Mouse (Mus musculus) embryonic facial prominence, embryonic 13.5 days (tissue): ENCODE data around the gene Mpped2. TPM values are rescaled to one million over a fixed set of nuclear protein-coding genes. Genes with fewer than 3 reads are reported as not detected.
A peak's percentile ranks its signal among the peaks of the same experiment; 100 is the strongest.

Experiments used
- ATAC-seq: fragments of 200-750 bp; cut with Nextera tagmentation; 2 replicates; pipeline ENCODE4 v1.8.0; 2017; ENCODE audit warnings: low read depth; ENCODE audit not compliant: insufficient number of reproducible peaks, insufficient read depth, low FRiP score, low TSS enrichment
- H3K27ac ChIP-seq: fragments of 300-500 bp; sonication (generic); 2 replicates; pipeline ENCODE4 v1.5.1; 2015; ENCODE audit warnings: moderate library complexity, mild to moderate bottlenecking, inconsistent platforms
- H3K27me3 ChIP-seq: fragments of 300-500 bp; sonication (generic); 2 replicates; pipeline ENCODE4 v1.6.1; 2015; ENCODE audit warnings: mild to moderate bottlenecking, inconsistent platforms
- H3K36me3 ChIP-seq: fragments of 300-500 bp; sonication (generic); 2 replicates; pipeline ENCODE4 v1.6.1; 2015; ENCODE audit warnings: mild to moderate bottlenecking, inconsistent platforms
- H3K4me1 ChIP-seq: fragments of 300-500 bp; sonication (generic); 2 replicates; pipeline ENCODE4 v1.6.1; 2015; ENCODE audit warnings: inconsistent platforms
- H3K4me2 ChIP-seq: fragments of 300-500 bp; sonication (generic); 2 replicates; pipeline ENCODE4 v1.6.1; 2015; ENCODE audit warnings: moderate library complexity, mild to moderate bottlenecking, inconsistent platforms
- H3K4me3 ChIP-seq: fragments of 300-500 bp; sonication (generic); 2 replicates; pipeline ENCODE4 v1.5.1; 2015; ENCODE audit warnings: mild to moderate bottlenecking, inconsistent platforms
- H3K9ac ChIP-seq: fragments of 300-500 bp; sonication (generic); 2 replicates; pipeline ENCODE4 v1.6.1; 2015; ENCODE audit warnings: mild to moderate bottlenecking, inconsistent platforms
- H3K9me3 ChIP-seq: fragments of 300-500 bp; sonication (generic); 2 replicates; pipeline ENCODE4 v1.6.1; 2016; ENCODE audit warnings: inconsistent platforms
- WGBS: fragments of 180-500 bp; shearing (Covaris S2); methylation state at CpG from one replicate; pipeline ENCODE4 v1.1.7; 2015; ENCODE audit warnings: mixed read lengths; 5-methylcytosine and 5-hydroxymethylcytosine counted together
- polyA plus RNA-seq: library from polyadenylated mRNA; unstranded; fragments of >200 nt; fragmentation: Nextera tagmentation; extraction: Ambion mirVana; gene quantifications from 2 replicates; pipeline ENCODE4 v1.2.1, GENCODE M21; 2015

The Mpped2 gene
- polyA plus RNA-seq, 1 experiment from 2014 or later: 115 TPM

GRCm38 (mm10) chr2:106781181-106782179 is 88.4 kb downstream of the Mpped2 start:
- Histone ChIP-seq H3K9me3 (no peaks in the 10 kb centered on the region), H3K4me1 (peaks cover 27% of the 10 kb centered on the region), H3K4me2 (no peak overlapping the region), H3K27ac (peak overlapping the region; percentile 78), H3K27me3 (no peaks in the 10 kb centered on the region), H3K36me3 (peaks cover 13% of the 10 kb centered on the region), H3K9ac (no peak overlapping the region), H3K4me3 (no peak overlapping the region)
- ATAC-seq: peak; percentile 81; the same call in 1 of the 2 replicates
- 64% methylated on average over 26 of the region's 26 CpGs for WGBS

GRCm38 (mm10) chr2:106783311-106783710 is 90.2 kb downstream of the Mpped2 start:
- Histone ChIP-seq H3K27me3 (no peaks in the 10 kb centered on the region), H3K4me1 (peaks cover 36% of the 10 kb centered on the region), H3K9ac (no peak overlapping the region), H3K27ac (no peak overlapping the region; the same call in 1 of the 2 replicates), H3K4me3 (no peak overlapping the region), H3K36me3 (peaks cover 13% of the 10 kb centered on the region), H3K4me2 (no peak overlapping the region), H3K9me3 (no peaks in the 10 kb centered on the region)
- no peak for ATAC-seq
- whole genome bisulfite sequencing: 66% methylated on average over 4 of the region's 4 CpGs

- Histone ChIP-seq H3K27ac (no peak overlapping the region), H3K9ac (no peak overlapping the region), H3K4me2 (no peak overlapping the region), H3K4me3 (no peak overlapping the region), H3K36me3 (peaks cover 13% of the 10 kb centered on the region), H3K9me3 (no peaks in the 10 kb centered on the region), H3K4me1 (peaks cover 35% of the 10 kb centered on the region), H3K27me3 (no peaks in the 10 kb centered on the region)
- ATAC-seq: no peak
- WGBS: 27% methylated on average over 8 of the region's 8 CpGs
Observed at GRCm38 (mm10) chr2:106788055-106788454, 95.0 kb downstream of the Mpped2 start.

DNA sequence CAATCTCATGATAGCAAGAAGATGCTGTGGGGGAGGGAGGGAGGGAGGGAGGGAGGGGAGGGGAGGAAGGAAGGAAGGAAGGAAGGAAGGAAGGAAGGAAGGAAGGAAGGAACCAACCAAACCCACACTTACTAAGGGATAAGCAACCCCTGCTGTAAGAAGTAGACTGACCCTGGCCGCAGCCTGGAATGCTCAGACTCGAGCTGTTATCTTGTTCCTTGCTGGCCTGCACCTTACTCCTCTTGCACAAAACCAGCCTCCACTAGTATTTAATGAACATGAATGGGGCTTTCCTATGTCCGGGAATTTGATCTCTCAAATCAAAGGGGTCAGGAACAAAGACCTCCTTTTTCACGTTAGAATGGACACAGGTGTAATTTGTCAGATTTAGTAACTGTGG is 95.5 kb downstream of the Mpped2 start:
- no peak overlapping the region for H3K9ac ChIP-seq
- no peaks in the 10 kb centered on the region for H3K27me3 ChIP-seq
- 21% methylated on average over 4 of the region's 4 CpGs for WGBS
- no peak overlapping the region for H3K4me3 ChIP-seq
- H3K9me3 ChIP-seq: no peaks in the 10 kb centered on the region
- H3K4me1 ChIP-seq: peaks cover 35% of the 10 kb centered on the region
- peaks cover 13% of the 10 kb centered on the region for H3K36me3 ChIP-seq
- H3K4me2 ChIP-seq: no peak overlapping the region
- peak overlapping the region; percentile 78 for H3K27ac ChIP-seq
- no peak for ATAC-seq

- peaks cover 35% of the 10 kb centered on the region for H3K4me1 ChIP-seq
- H3K4me3 ChIP-seq: no peak overlapping the region
- WGBS: 19% methylated on average over 5 of the region's 5 CpGs
- ATAC-seq: peak; percentile 83
- no peak overlapping the region for H3K9ac ChIP-seq
- peak overlapping the region; percentile 91 for H3K27ac ChIP-seq
- H3K27me3 ChIP-seq: no peaks in the 10 kb centered on the region
- H3K4me2 ChIP-seq: peak overlapping the region; percentile 22; the same call in 1 of the 2 replicates
- no peaks in the 10 kb centered on the region for H3K9me3 ChIP-seq
- peaks cover 7% of the 10 kb centered on the region; the same call in 1 of the 2 replicates for H3K36me3 ChIP-seq
Observed at GRCm38 (mm10) chr2:106789694-106790328, 96.7 kb downstream of the Mpped2 start.

DNA sequence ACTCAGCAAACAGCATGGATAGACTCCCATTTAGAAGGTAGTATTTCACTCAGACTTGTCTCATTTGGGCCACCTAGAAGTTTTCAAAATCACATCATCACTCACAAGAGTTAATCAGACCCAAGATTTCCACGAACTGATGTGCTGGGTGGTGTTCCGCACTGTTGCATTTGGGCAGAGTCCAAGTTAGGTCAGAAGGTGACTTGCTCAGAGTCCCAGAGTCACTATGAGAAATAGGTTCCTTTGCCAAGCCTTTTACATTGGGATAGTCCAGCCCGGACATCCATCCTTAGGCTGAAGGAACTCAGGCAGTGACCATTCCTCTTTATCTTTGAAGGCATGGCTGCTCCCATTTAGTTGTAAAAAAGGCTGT is 97.2 kb downstream of the Mpped2 start:
- ATAC-seq: no peak
- 38% methylated on average over 3 of the region's 3 CpGs for WGBS
- H3K4me2 ChIP-seq: no peak overlapping the region; the same call in 1 of the 2 replicates

DNA sequence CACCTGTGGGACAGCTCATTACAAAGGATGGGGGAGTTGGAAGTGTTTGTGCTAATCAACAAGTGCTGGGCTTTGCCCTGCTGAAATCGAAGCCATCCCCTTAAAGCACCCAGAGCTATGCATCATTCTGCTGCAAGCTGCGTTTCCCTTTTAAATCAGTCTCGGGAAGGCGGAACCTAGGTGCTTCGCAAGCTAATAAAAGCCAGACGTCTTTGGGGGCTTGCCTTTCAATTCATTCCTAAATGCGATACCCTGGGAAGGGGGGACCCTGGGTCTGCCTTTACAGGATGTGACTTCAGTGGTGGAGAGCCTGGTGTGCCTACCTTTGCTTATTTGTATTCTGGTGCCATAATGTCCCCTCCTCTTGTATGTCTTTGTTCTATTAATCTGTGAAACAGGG is 103.2 kb downstream of the Mpped2 start:
- Histone ChIP-seq H3K36me3 (no peaks in the 10 kb centered on the region), H3K27me3 (no peaks in the 10 kb centered on the region), H3K4me3 (no peak overlapping the region), H3K9me3 (no peaks in the 10 kb centered on the region), H3K4me1 (peaks cover 30% of the 10 kb centered on the region), H3K27ac (peak overlapping the region; percentile 69), H3K9ac (0 out of 2 replicates have a peak overlapping the region, but pooled peaks have one; percentile 27), H3K4me2 (peak overlapping the region; percentile 41)
- ATAC-seq: no peak
- WGBS: 11% methylated on average over 7 of the region's 7 CpGs

More for the DNA sequence above, 97.2 kb downstream of the Mpped2 start:
- Histone ChIP-seq H3K9me3 (no peaks in the 10 kb centered on the region), H3K4me1 (peaks cover 35% of the 10 kb centered on the region), H3K4me3 (no peak overlapping the region), H3K27me3 (no peaks in the 10 kb centered on the region), H3K9ac (no peak overlapping the region), H3K36me3 (peaks cover 3% of the 10 kb centered on the region; the same call in 1 of the 2 replicates), H3K27ac (peak overlapping the region; percentile 91)

GRCm38 (mm10) chr2:106797855-106798254 is 104.8 kb downstream of the Mpped2 start:
- Histone ChIP-seq H3K27me3 (no peaks in the 10 kb centered on the region), H3K9ac (no peak overlapping the region), H3K9me3 (no peaks in the 10 kb centered on the region), H3K4me2 (no peak overlapping the region), H3K27ac (no peak overlapping the region), H3K36me3 (peaks cover 3% of the 10 kb centered on the region; the same call in 1 of the 2 replicates), H3K4me1 (peaks cover 30% of the 10 kb centered on the region), H3K4me3 (no peak overlapping the region)
- 32% methylated on average over 3 of the region's 3 CpGs for WGBS
- no peak for ATAC-seq

GRCm38 (mm10) chr2:106798824-106799223 is 105.8 kb downstream of the Mpped2 start:
- H3K27ac ChIP-seq: no peak overlapping the region
- H3K4me1 ChIP-seq: peaks cover 30% of the 10 kb centered on the region
- ATAC-seq: no peak
- no peak overlapping the region for H3K9ac ChIP-seq
- no peak overlapping the region for H3K4me3 ChIP-seq
- no peak overlapping the region for H3K4me2 ChIP-seq
- no peaks in the 10 kb centered on the region for H3K9me3 ChIP-seq
- 62% methylated on average over 4 of the region's 4 CpGs for WGBS
- H3K36me3 ChIP-seq: peaks cover 6% of the 10 kb centered on the region; the same call in 1 of the 2 replicates
- H3K27me3 ChIP-seq: no peaks in the 10 kb centered on the region

DNA sequence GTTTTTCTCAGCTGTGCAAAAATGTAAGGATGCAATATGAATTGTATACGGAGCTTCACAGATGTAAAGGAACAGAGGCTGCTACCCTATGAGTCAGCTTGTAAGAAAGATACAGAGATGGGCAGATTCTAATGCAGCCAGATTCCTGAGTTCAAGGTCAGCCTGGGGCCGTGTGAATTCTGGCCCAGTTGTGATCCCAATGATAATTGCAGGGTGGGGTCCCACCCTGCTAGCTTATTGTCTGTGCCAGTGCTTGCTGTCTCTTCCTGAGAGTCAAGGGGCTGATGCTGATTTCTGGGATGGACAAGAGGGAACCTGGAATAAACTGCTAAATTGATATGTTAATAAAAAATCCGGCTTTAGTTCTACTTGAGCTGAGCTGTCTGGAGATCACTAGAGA is 122.8 kb downstream of the Mpped2 start:
- Histone ChIP-seq H3K4me3 (no peak overlapping the region), H3K27ac (no peak overlapping the region), H3K9ac (no peak overlapping the region), H3K4me2 (no peak overlapping the region), H3K4me1 (0 out of 2 replicates have a peak, but pooled peaks cover 3% of the 10 kb centered on the region), H3K9me3 (peaks cover 7% of the 10 kb centered on the region), H3K36me3 (no peaks in the 10 kb centered on the region), H3K27me3 (no peaks in the 10 kb centered on the region)
- no peak for ATAC-seq
- 85% methylated on average over 3 of the region's 3 CpGs for WGBS

DNA sequence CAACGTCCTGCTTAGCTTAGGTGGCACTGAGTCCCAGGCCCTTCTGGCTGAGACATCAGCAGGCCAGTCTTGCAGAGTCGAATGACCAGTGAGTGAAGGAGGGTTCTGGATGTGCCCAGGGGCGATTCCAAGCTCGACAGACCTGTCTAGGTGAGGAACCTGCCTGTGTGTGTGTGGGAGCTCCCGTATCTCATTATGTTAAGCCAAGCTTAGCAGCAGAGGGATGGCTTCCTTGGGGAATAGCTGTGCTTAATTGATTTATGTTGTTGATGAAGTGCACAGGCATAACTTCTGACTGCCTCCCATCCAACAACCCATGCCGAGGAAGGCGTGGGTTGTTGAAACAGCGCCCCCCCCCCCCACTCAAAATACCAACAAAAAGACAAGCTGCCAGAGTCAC is 128.2 kb downstream of the Mpped2 start:
- Histone ChIP-seq H3K36me3 (no peaks in the 10 kb centered on the region), H3K27ac (no peak overlapping the region), H3K4me1 (peaks cover 20% of the 10 kb centered on the region), H3K9me3 (no peaks in the 10 kb centered on the region), H3K4me2 (no peak overlapping the region), H3K27me3 (no peaks in the 10 kb centered on the region), H3K9ac (no peak overlapping the region), H3K4me3 (no peak overlapping the region)
- 54% methylated on average over 8 of the region's 8 CpGs for WGBS
- ATAC-seq: no peak
